Mouse (Mus musculus): ENCODE results near the gene Tbx1. TPM values are rescaled to one million over a fixed set of nuclear protein-coding genes. Genes with fewer than 3 reads are reported as not detected.

Tbx1 gene
- total and polyA plus RNA-seq, 3 experiments: not detected

DNA sequence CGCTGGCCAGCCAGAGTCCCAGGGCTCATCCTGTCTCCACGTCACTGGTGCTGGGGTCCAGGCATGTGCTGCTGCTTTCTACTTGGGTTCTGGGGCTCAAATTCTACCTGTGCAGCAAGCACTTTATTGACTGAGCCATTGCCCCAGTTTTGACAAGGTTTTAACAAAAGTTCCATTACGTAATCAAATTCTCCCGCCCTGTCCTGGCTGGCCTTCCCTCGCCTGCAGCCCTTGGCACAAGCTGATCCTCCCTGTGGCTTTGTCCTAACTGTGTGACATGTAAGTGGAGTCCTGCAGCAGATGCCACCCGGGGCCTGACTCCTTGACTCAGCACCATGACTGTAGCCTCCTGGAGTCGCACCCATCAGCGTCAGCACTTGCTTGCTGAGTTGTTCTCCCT is 16.3 kb downstream of the Tbx1 start:
- no peak for TF ChIP-seq TBP (IDR thresholded peaks at IDR 0.05; ENCODE audit: low read depth, low read length)
- Histone ChIP-seq H3K4me1 (ENCODE audit: control insufficient read depth in 1 of 2, insufficient read depth in 2 of 2, low read length in 2 of 2) (peaks cover 2 to 16% of the 10 kb centered on the region in 2 experiments), H3K9ac (ENCODE audit: control insufficient read depth, low read depth, low read length, poor library complexity, severe bottlenecking) (no peak overlapping the region), H3K79me2 (ENCODE audit: control insufficient read depth, insufficient read depth, low read length, poor library complexity) (no peaks in the 10 kb centered on the region; the same call in 1 of the 2 replicates), H3K9me3 (replicated peaks; ENCODE audit: insufficient read depth, low read length) (no peaks in the 10 kb centered on the region), H3K36me3 (ENCODE audit: control insufficient read depth in 1 of 2, insufficient read depth in 2 of 2, low read length in 2 of 2) (peaks cover 0 to 2% of the 10 kb centered on the region in 2 experiments; a peak in 1 of 4 replicates), H3K27me3 (ENCODE audit: control insufficient read depth in 1 of 2, insufficient read depth in 2 of 2, low read length in 2 of 2) (no peaks in the 10 kb centered on the region), H3K27ac (ENCODE audit: control insufficient read depth, low read depth, low read length) (no peak overlapping the region), H3K4me3 (ENCODE audit: control insufficient read depth in 1 of 2, insufficient read depth in 1 of 2, low read depth in 2 of 2, low read length in 2 of 2) (no peak overlapping the region)
- DNase-seq (ENCODE audit: low read depth, low spot score): no peak

DNA sequence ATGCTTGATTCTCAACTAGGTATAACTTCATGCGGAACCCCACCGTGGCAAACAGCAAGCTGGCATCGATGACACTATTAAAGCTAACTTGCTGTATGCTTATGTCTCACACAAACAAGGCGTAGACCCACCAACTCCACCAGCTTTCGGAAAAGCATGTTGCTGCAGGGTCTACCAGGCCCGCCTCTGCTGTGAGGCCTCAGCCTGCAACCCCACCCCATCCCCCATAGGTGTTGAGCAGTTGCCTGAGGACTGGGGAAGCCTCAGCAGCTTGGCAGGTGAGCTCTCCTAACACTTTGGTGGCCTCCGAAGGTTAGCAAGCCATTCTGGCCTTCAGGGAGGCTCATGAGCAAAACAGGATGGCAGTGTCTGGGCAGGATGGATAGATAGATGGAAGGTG is 21.9 kb downstream of the Tbx1 start:
- no peak for TF ChIP-seq TAL1 (IDR thresholded peaks at IDR 0.05; ENCODE audit: low read length)
- TF ChIP-seq BHLHE40 (IDR thresholded peaks at IDR 0.05; ENCODE audit: borderline replicate concordance, low read depth, low read length): no peak
- TF ChIP-seq EP300 (IDR thresholded peaks at IDR 0.05; ENCODE audit: low read depth in 1 of 2, low read length in 2 of 2): no peak
- no peak for TF ChIP-seq USF2 (IDR thresholded peaks at IDR 0.05; ENCODE audit: borderline replicate concordance in 1 of 2, insufficient read depth in 1 of 2, low read depth in 1 of 2, low read length in 2 of 2)
- no peak for TF ChIP-seq MEF2A (IDR thresholded peaks at IDR 0.05; ENCODE audit: extremely low read depth, insufficient replicate concordance, low read depth, low read length, poor library complexity, severe bottlenecking)
- no peak for TF ChIP-seq MYB (IDR thresholded peaks at IDR 0.05; ENCODE audit: low read depth, low read length)
- no peak for TF ChIP-seq USF1 (IDR thresholded peaks at IDR 0.05; ENCODE audit: low read depth, low read length)
- TF ChIP-seq MAZ (IDR thresholded peaks at IDR 0.05; ENCODE audit: low read depth, low read length): no peak
- no peak for TF ChIP-seq MAX (IDR thresholded peaks at IDR 0.05; ENCODE audit: low read length)
- no peak for TF ChIP-seq KAT2A (conservative IDR thresholded peaks at IDR 0.05; ENCODE audit: low read depth, low read length)
- no peak for TF ChIP-seq GATA1 (IDR thresholded peaks at IDR 0.05; ENCODE audit: low read depth, low read length)
- no peak for TF ChIP-seq CTCF (IDR thresholded peaks at IDR 0.05 in 2 of 3, conservative IDR thresholded peaks at IDR 0.05 in 1 of 3; ENCODE audit: control insufficient read depth in 1 of 3, insufficient read depth in 1 of 3, low read depth in 2 of 3, low read length in 3 of 3, poor library complexity in 1 of 3, severe bottlenecking in 1 of 3)
- TF ChIP-seq ZKSCAN1 (IDR thresholded peaks at IDR 0.05; ENCODE audit: low read depth, low read length): no peak
- TF ChIP-seq HCFC1 (IDR thresholded peaks at IDR 0.05; ENCODE audit: low read depth, low read length): no peak
- no peak for TF ChIP-seq NRF1 (IDR thresholded peaks at IDR 0.05; ENCODE audit: insufficient read depth, low read depth, low read length, poor library complexity, severe bottlenecking)
- no peak for TF ChIP-seq ETS1 (IDR thresholded peaks at IDR 0.05; ENCODE audit: low read depth, low read length)
- TF ChIP-seq UBTF (IDR thresholded peaks at IDR 0.05; ENCODE audit: borderline replicate concordance, insufficient read depth, low read depth, low read length): no peak
- no peak for TF ChIP-seq SMC3 (IDR thresholded peaks at IDR 0.05; ENCODE audit: low read depth, low read length)
- no peak overlapping the region for H3K4me3 ChIP-seq (ENCODE audit: control insufficient read depth in 1 of 2, insufficient read depth in 1 of 2, low read depth in 2 of 2, low read length in 2 of 2)
- H3K9ac ChIP-seq (ENCODE audit: control insufficient read depth, low read depth, low read length, poor library complexity, severe bottlenecking): no peak overlapping the region
- no peak for DNase-seq (ENCODE audit: low read depth, low spot score)
- no peaks in the 10 kb centered on the region for H3K4me1 ChIP-seq (ENCODE audit: control insufficient read depth in 1 of 2, insufficient read depth in 2 of 2, low read length in 2 of 2)
- no peaks in the 10 kb centered on the region for H3K36me3 ChIP-seq (ENCODE audit: control insufficient read depth in 1 of 2, insufficient read depth in 2 of 2, low read length in 2 of 2)
- no peaks in the 10 kb centered on the region for H3K9me3 ChIP-seq (replicated peaks; ENCODE audit: insufficient read depth, low read length)
- no peaks in the 10 kb centered on the region for H3K27me3 ChIP-seq (ENCODE audit: control insufficient read depth in 1 of 2, insufficient read depth in 2 of 2, low read length in 2 of 2)
- H3K79me2 ChIP-seq (ENCODE audit: control insufficient read depth, insufficient read depth, low read length, poor library complexity): no peaks in the 10 kb centered on the region
- H3K27ac ChIP-seq (ENCODE audit: control insufficient read depth, low read depth, low read length): no peak overlapping the region
